Mouse (Mus musculus) heart, embryonic 11.5 days (tissue): ENCODE measurements around the gene Slc46a3. TPM values are rescaled to one million over a fixed set of nuclear protein-coding genes. Genes with fewer than 3 reads are reported as not detected.

Experiments used
- ATAC-seq: fragments of 200-750 bp; cut with Nextera tagmentation; replicated peaks from 2 replicates; pipeline ENCODE4 v1.8.0; 2017; ENCODE audit warnings: moderate library complexity; ENCODE audit not compliant: insufficient number of reproducible peaks, low FRiP score, low TSS enrichment
- H3K27ac ChIP-seq: fragments of 300-500 bp; sonication (generic); 2 replicates; pipeline ENCODE4 v1.5.1; 2014; ENCODE audit warnings: mild to moderate bottlenecking, low read depth, low read length
- H3K27me3 ChIP-seq: fragments of 300-500 bp; sonication (generic); 2 replicates; pipeline ENCODE4 v1.6.1; 2014; ENCODE audit warnings: mild to moderate bottlenecking, low read length, mixed read lengths; ENCODE audit not compliant: control insufficient read depth, insufficient read depth
- H3K36me3 ChIP-seq: fragments of 300-500 bp; sonication (generic); 2 replicates; pipeline ENCODE4 v1.6.1; 2014; ENCODE audit warnings: mild to moderate bottlenecking, low read length, moderate library complexity, mixed read lengths; ENCODE audit not compliant: control insufficient read depth, insufficient read depth
- H3K4me1 ChIP-seq: fragments of 300-500 bp; sonication (generic); 2 replicates; pipeline ENCODE4 v1.6.1; 2014; ENCODE audit warnings: low read length; ENCODE audit not compliant: control insufficient read depth, insufficient read depth
- H3K4me2 ChIP-seq: fragments of 300-500 bp; sonication (generic); 2 replicates; pipeline ENCODE4 v1.6.1; 2014; ENCODE audit warnings: mild to moderate bottlenecking, moderate library complexity
- H3K4me3 ChIP-seq: fragments of 300-500 bp; sonication (generic); 2 replicates; pipeline ENCODE4 v1.5.1; 2014; ENCODE audit warnings: low read depth, low read length
- H3K9ac ChIP-seq: fragments of 300-500 bp; sonication (generic); 2 replicates; pipeline ENCODE4 v1.6.1; 2014; ENCODE audit warnings: mild to moderate bottlenecking, low read depth, low read length, moderate library complexity
- H3K9me3 ChIP-seq: fragments of 300-500 bp; sonication (generic); replicated peaks from 2 replicates; pipeline ENCODE4 v1.6.1; 2016; ENCODE audit warnings: low read length; ENCODE audit not compliant: control insufficient read depth
- WGBS: fragments of 180-500 bp; shearing (Covaris S2); extraction: QIAGEN DNeasy Blood & Tissue Kit; methylation state at CpG from one replicate; pipeline ENCODE4 v1.1.7; 2014; ENCODE audit not compliant: insufficient replicate concordance; 5-methylcytosine and 5-hydroxymethylcytosine counted together
- polyA plus RNA-seq: library from polyadenylated mRNA; unstranded; fragments of >200 nt; fragmentation: Nextera tagmentation; extraction: Ambion mirVana; gene quantifications from 2 replicates; pipeline ENCODE4 v1.2.1, GENCODE M21; 2014

The Slc46a3 gene
- polyA plus RNA-seq, 1 experiment from 2014 or later: 4.7 TPM

DNA sequence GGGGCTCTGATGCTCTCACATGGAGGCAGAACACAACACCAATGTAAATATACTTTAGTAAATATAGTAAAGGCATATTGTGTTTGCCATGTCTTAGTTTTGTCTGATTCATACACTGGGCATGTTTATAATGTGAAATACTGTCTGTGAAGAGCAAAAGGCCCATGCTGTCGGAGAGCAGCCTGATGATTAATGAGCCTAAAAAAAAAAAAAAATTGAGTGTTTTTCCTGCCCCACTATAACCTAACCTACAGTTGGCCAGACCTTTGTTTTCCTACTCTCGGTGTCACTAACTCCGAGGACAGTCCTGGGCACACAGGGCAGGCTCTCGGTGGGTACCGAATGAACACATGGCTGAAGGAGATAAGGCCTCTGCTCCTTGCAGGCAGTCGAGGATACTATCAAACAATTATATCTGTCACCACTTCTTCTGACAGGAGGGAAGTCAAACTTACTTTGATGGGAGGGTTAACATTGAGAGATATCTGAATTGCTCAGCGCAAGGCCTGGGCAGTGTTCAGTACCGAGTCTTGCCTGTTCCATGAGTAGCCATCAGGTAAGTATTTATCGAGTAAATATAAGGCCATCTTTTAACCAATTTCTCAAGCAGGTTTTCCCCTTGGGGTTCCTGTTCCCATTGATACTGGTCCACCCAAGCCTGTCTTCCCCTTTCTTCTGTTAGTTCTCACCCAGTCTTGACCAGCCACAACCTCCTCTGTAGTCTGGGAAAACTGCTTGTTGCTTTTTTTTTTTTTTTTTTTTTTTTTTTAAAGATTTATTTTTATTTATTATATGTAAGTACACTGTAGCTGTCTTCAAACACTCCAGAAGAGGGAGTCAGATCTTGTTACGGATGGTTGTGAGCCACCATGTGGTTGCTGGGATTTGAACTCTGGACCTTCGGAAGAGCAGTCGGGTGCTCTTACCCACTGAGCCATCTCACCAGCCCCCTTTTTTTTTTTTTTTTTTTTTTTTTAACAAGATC lies 6.0 kb downstream of the Slc46a3 start:
- peaks cover 10% of the 10 kb centered on the region for H3K4me1 ChIP-seq
- H3K9ac ChIP-seq: no peak overlapping the region
- no peak overlapping the region for H3K4me2 ChIP-seq
- H3K36me3 ChIP-seq: no peaks in the 10 kb centered on the region
- no peaks in the 10 kb centered on the region for H3K27me3 ChIP-seq
- H3K27ac ChIP-seq: no peak overlapping the region
- no peak overlapping the region for H3K4me3 ChIP-seq
- WGBS: 43% methylated on average over 10 of the region's 12 CpGs
- peak; percentile 62; the same call in 1 of the 2 replicates for ATAC-seq
- H3K9me3 ChIP-seq: no peaks in the 10 kb centered on the region

GRCm38 (mm10) chr5:147883581-147883980 lies 11.0 kb downstream of the Slc46a3 start:
- 0 out of 2 replicates have a peak, but pooled peaks cover 4% of the 10 kb centered on the region for H3K36me3 ChIP-seq
- no peak overlapping the region for H3K4me3 ChIP-seq
- H3K27me3 ChIP-seq: no peaks in the 10 kb centered on the region
- ATAC-seq: no peak
- no peak overlapping the region for H3K9ac ChIP-seq
- no peaks in the 10 kb centered on the region for H3K9me3 ChIP-seq
- H3K4me1 ChIP-seq: no peaks in the 10 kb centered on the region
- H3K4me2 ChIP-seq: no peak overlapping the region
- no peak overlapping the region for H3K27ac ChIP-seq
- 83% methylated on average over 6 of the region's 6 CpGs for WGBS

GRCm38 (mm10) chr5:147879971-147880682 lies 14.5 kb downstream of the Slc46a3 start:
- H3K9ac ChIP-seq: no peak overlapping the region
- no peaks in the 10 kb centered on the region for H3K27me3 ChIP-seq
- 72% methylated on average over 17 of the region's 17 CpGs for WGBS
- H3K27ac ChIP-seq: no peak overlapping the region
- peaks cover 27% of the 10 kb centered on the region for H3K36me3 ChIP-seq
- H3K4me1 ChIP-seq: no peaks in the 10 kb centered on the region
- no peaks in the 10 kb centered on the region; the same call in 1 of the 2 replicates for H3K9me3 ChIP-seq
- H3K4me2 ChIP-seq: no peak overlapping the region
- ATAC-seq: no peak
- no peak overlapping the region for H3K4me3 ChIP-seq

GRCm38 (mm10) chr5:147877520-147877919 lies 17.1 kb downstream of the Slc46a3 start:
- Histone ChIP-seq H3K27me3 (no peaks in the 10 kb centered on the region), H3K4me1 (no peaks in the 10 kb centered on the region), H3K4me2 (no peak overlapping the region), H3K4me3 (no peak overlapping the region), H3K27ac (no peak overlapping the region), H3K36me3 (peaks cover 38% of the 10 kb centered on the region), H3K9ac (no peak overlapping the region), H3K9me3 (no peaks in the 10 kb centered on the region; the same call in 1 of the 2 replicates)
- 86% methylated on average over 6 of the region's 6 CpGs for WGBS
- no peak for ATAC-seq

- WGBS: 93% methylated on average over 8 of the region's 8 CpGs
- Histone ChIP-seq H3K27me3 (no peaks in the 10 kb centered on the region), H3K4me3 (no peak overlapping the region), H3K4me2 (no peak overlapping the region), H3K9ac (no peak overlapping the region), H3K36me3 (peaks cover 40% of the 10 kb centered on the region), H3K9me3 (no peaks in the 10 kb centered on the region; the same call in 1 of the 2 replicates), H3K4me1 (no peaks in the 10 kb centered on the region), H3K27ac (no peak overlapping the region)
- ATAC-seq: no peak
Observed at GRCm38 (mm10) chr5:147875210-147875609, 19.4 kb downstream of the Slc46a3 start.

DNA sequence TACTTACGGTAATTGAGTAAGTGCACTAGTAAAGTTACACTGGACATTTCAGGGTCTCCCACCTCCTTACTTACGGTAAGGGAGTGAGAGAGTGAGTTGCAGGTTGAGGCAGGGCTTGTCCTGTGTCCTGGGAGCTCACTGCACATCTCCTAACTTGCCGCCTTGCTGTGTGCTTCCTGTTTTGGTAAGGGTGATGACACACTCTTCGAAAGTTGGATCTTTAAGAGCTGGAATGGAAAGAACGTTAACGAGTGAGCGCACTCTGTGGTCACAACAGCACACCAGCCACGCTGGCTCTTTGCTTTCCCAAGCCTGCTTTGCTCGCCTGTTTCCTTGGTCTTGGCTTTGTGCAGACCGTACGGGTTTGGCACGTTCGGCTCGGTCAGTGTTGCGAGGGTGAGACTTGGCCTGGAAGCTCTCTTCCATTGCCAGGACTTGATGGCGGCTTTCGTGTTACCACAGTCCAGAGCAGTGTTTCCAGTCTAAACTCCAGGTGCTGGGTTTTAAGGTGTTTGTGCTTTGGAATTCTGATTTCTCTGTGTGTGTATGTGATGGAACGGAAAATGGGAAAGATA lies 20.0 kb downstream of the Slc46a3 start:
- Histone ChIP-seq H3K4me2 (no peak overlapping the region), H3K9me3 (no peaks in the 10 kb centered on the region; the same call in 1 of the 2 replicates), H3K27ac (no peak overlapping the region), H3K27me3 (no peaks in the 10 kb centered on the region), H3K9ac (no peak overlapping the region), H3K4me1 (no peaks in the 10 kb centered on the region), H3K36me3 (peaks cover 44% of the 10 kb centered on the region), H3K4me3 (no peak overlapping the region)
- no peak for ATAC-seq
- 92% methylated on average over 18 of the region's 18 CpGs for WGBS

DNA sequence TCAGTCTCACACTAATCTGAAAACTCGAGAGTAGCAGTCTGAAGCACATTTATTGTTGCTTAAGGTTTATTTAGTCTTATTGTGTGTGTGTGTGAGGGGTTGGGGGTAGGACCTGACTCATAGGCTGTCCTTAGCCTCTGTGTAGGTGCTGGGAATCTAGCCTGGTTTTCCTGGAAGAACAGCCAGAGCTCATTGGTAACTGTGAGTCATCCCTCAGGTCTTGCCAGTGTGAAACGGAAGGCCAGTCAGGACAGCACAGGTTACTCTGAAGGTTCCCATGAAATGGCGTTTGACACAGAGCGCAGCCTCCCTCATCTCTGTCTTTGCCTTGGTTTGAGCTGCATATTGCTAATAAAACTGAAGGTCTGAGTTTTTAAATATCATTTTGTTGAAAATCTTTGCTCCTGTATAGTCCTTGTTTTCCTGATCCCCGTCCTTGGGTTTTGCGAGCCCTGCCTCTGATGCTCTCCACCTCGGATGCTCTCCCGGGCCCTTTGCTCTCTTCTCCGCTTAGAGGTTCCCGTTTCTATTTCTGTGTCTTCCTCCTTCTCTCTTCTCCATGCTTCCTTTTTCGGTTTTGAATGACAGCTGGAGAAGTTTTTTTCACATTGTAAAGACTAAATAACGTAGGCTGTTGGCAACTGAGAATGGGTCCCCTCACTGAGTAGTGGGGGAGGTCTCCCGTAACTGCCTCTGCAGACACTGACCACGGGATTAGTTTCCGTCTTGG lies 23.4 kb downstream of the Slc46a3 start:
- Histone ChIP-seq H3K4me2 (no peak overlapping the region), H3K9me3 (no peaks in the 10 kb centered on the region), H3K27ac (no peak overlapping the region), H3K9ac (no peak overlapping the region), H3K4me1 (no peaks in the 10 kb centered on the region), H3K4me3 (no peak overlapping the region), H3K36me3 (peaks cover 33% of the 10 kb centered on the region), H3K27me3 (no peaks in the 10 kb centered on the region)
- WGBS: 88% methylated on average over 15 of the region's 15 CpGs
- no peak for ATAC-seq

DNA sequence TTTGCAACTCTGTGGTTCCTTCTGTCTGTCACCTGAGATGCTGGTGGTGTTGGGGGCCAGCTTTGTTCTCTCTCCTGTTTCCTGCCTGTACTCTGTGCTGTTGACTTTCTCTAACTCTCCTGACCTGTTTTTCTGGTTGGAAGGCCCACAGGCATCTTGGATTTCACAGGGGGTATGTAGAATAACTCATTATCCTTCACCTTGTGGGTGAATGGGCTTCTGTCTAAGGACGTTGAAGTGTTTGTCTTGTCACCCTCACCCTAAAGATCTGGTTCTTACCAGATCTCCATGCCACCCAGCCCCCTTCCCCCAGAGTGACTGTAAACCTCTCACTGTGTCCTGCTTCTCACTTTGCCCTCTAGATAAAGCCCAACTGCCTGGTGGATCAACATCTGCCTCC lies 24.3 kb downstream of the Slc46a3 start:
- no peak for ATAC-seq
- peaks cover 25% of the 10 kb centered on the region for H3K36me3 ChIP-seq
- no peaks in the 10 kb centered on the region for H3K27me3 ChIP-seq
- 76% methylated on average over 1 of the region's 1 CpGs for WGBS
- no peaks in the 10 kb centered on the region for H3K9me3 ChIP-seq
- no peaks in the 10 kb centered on the region for H3K4me1 ChIP-seq
- H3K4me2 ChIP-seq: no peak overlapping the region
- H3K9ac ChIP-seq: no peak overlapping the region
- H3K4me3 ChIP-seq: no peak overlapping the region
- no peak overlapping the region for H3K27ac ChIP-seq
